Comparison of ENCODE assay signal across 23 mouse cellular contexts in genomic region chr10:61741306-61741705, GRCm38 (mm10). TPM values are rescaled to one million over a fixed set of nuclear protein-coding genes. Genes with fewer than 3 reads are reported as not detected.
"Had no signal": no experiment of that assay in that cellular context is flagged by ENCODE, and none has a peak within 500 bp of the region (broad histone marks: within the 10 kb centered on the region; RNA-seq: fewer than 3 reads in every experiment).

No protein-coding gene starts in this region.

- H3K27ac ChIP-seq: kidney, postnatal 0 days; layer of hippocampus, adult 2 months; limb, embryonic 10.5 days; limb, embryonic 13.5 days; liver, embryonic 14.5 days; macrophage; midbrain, embryonic 12.5 days; neural tube, embryonic 13.5 days; stomach, embryonic 15.5 days had no signal

- H3K9me3 ChIP-seq: limb, embryonic 10.5 days; midbrain, embryonic 12.5 days; stomach, embryonic 15.5 days had no signal

- H3K9ac ChIP-seq: limb, embryonic 13.5 days; liver, embryonic 14.5 days; liver, postnatal 0 days; lung, embryonic 14.5 days; midbrain, embryonic 12.5 days; neural tube, embryonic 13.5 days; stomach, embryonic 15.5 days had no signal

- H3K4me3 ChIP-seq: layer of hippocampus, adult 2 months; limb, embryonic 10.5 days; limb, embryonic 13.5 days; midbrain, embryonic 12.5 days; myocyte; neural tube, embryonic 13.5 days; stomach, embryonic 15.5 days had no signal

- H3K4me2 ChIP-seq: limb, embryonic 13.5 days; lung, embryonic 14.5 days; midbrain, embryonic 12.5 days; neural tube, embryonic 13.5 days; stomach, embryonic 15.5 days had no signal

- DNase-seq: kidney, adult 2 months; kidney, postnatal 25 days; layer of hippocampus, adult 9-11 months; liver; liver, postnatal 0 days; right cerebral cortex, postnatal 25 days; spleen, adult 18-20 months; thymus, postnatal 36 days had no signal

- H3K4me1 ChIP-seq: limb, embryonic 10.5 days; limb, embryonic 13.5 days; midbrain, embryonic 12.5 days; neural tube, embryonic 13.5 days; stomach, embryonic 15.5 days had no signal

- H3K27me3 ChIP-seq: limb, embryonic 13.5 days; midbrain, embryonic 12.5 days; neural tube, embryonic 13.5 days; stomach, embryonic 15.5 days had no signal

- ATAC-seq: liver, postnatal 0 days; lung, postnatal 0 days; midbrain, embryonic 16.5 days had no signal

RNA-seq across cellular contexts. Expression of gene H2afy2, which starts 42.6 kb away (rescaled TPM):
- total RNA-seq: monocyte, adult 5-6 weeks; neutrophil, adult 5-6 weeks had no signal
